Mouse (Mus musculus) limb, embryonic 11.5 days (tissue): ENCODE measurements around the gene Mphosph6. TPM values are rescaled to one million over a fixed set of nuclear protein-coding genes. Genes with fewer than 3 reads are reported as not detected.

ENCODE experiments used
- ATAC-seq: fragments of 200-750 bp; cut with Nextera tagmentation; 2 replicates; pipeline ENCODE4 v1.8.0; 2017; ENCODE audit warnings: low read depth; ENCODE audit not compliant: insufficient number of reproducible peaks, low FRiP score, low TSS enrichment
- DNase-seq: peaks from one replicate; pipeline ENCODE4 v3.0.0-alpha.2; 2015; ENCODE audit warnings: low spot score
- H3K27ac ChIP-seq: fragments of 300-500 bp; sonication (generic); replicated peaks from 2 replicates; pipeline ENCODE4 v1.5.1; 2014; ENCODE audit warnings: low read depth, mild to moderate bottlenecking, low read length
- H3K27me3 ChIP-seq: fragments of 300-500 bp; sonication (generic); 2 replicates; pipeline ENCODE4 v1.6.1; 2014; ENCODE audit warnings: mild to moderate bottlenecking, low read length, mixed read lengths; ENCODE audit not compliant: control insufficient read depth, insufficient read depth
- H3K36me3 ChIP-seq: fragments of 300-500 bp; sonication (generic); 2 replicates; pipeline ENCODE4 v1.6.1; 2014; ENCODE audit warnings: mild to moderate bottlenecking, low read length, moderate library complexity, mixed read lengths; ENCODE audit not compliant: control insufficient read depth, insufficient read depth
- H3K4me1 ChIP-seq: fragments of 300-500 bp; sonication (generic); 2 replicates; pipeline ENCODE4 v1.6.1; 2014; ENCODE audit warnings: low read length, mixed read lengths; ENCODE audit not compliant: control insufficient read depth, insufficient read depth
- H3K4me2 ChIP-seq: fragments of 300-500 bp; sonication (generic); 2 replicates; pipeline ENCODE4 v1.6.1; 2014; ENCODE audit warnings: low read depth, mild to moderate bottlenecking, moderate library complexity; ENCODE audit not compliant: severe bottlenecking
- H3K4me3 ChIP-seq: fragments of 300-500 bp; sonication (generic); 2 replicates; pipeline ENCODE4 v1.5.1; 2014; ENCODE audit warnings: low read depth, low read length
- H3K9ac ChIP-seq: fragments of 300-500 bp; sonication (generic); 2 replicates; pipeline ENCODE4 v1.6.1; 2014; ENCODE audit warnings: mild to moderate bottlenecking, low read length
- H3K9me3 ChIP-seq: fragments of 300-500 bp; sonication (generic); 2 replicates; pipeline ENCODE4 v1.6.1; 2016; ENCODE audit warnings: low read length; ENCODE audit not compliant: control insufficient read depth
- WGBS: fragments of 180-500 bp; shearing (Covaris S2); extraction: QIAGEN DNeasy Blood & Tissue Kit; methylation state at CpG from one replicate; pipeline ENCODE4 v1.1.7; 2014; 5-methylcytosine and 5-hydroxymethylcytosine counted together
- polyA plus RNA-seq: library from polyadenylated mRNA; unstranded; fragments of >200 nt; fragmentation: Nextera tagmentation; extraction: Ambion mirVana; gene quantifications from 2 replicates; pipeline ENCODE4 v1.2.1, GENCODE M21; 2014

Gene Mphosph6
- 66.3 and 67.5 TPM in 2 replicates for polyA plus RNA-seq

GRCm38 (mm10) chr8:117801443-117802298, at the start of gene Mphosph6:
Mphosph6 (minus strand) TSS chr8:117801943.
- DNase-seq (peak; percentile 98), ATAC-seq (peak; percentile 98)
- no peaks in the 10 kb centered on the region for H3K9me3 ChIP-seq
- H3K4me2 ChIP-seq, result peak within 1 kb of the TSS; percentile 62
- peak within 1 kb of the TSS; percentile 66 for H3K9ac ChIP-seq
- no peaks in the 10 kb centered on the region for H3K27me3 ChIP-seq
- peak within 1 kb of the TSS; percentile 48 for H3K4me3 ChIP-seq
- H3K27ac ChIP-seq, result peak within 1 kb of the TSS; percentile 44
- under 1% methylated on average over 65 of the region's 65 CpGs for WGBS
- peaks cover 5% of the 10 kb centered on the region; the same call in 1 of the 2 replicates for H3K36me3 ChIP-seq
- H3K4me1 ChIP-seq, result peaks cover 6% of the 10 kb centered on the region

DNA sequence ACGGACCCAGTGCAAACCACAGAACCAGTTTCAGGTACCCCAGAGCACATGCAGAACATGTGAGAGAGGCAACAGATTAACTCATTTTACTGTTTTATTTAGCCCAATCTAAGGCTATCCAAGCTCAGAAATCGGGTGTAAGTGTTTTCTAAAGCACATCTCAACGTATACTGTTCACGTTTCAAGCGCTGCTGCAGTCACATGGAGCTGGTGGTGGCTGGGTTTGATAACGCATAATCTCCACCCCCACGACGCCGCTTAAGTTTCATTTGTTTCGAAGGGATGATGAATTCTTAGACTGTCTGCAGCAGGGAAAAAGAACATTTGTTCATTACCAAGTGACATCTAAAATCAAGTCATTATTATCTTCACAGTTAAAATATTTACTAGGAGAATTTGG, 48.7 kb upstream of the Mphosph6 start:
- Histone ChIP-seq H3K4me3 (no peak overlapping the region), H3K4me1 (peaks cover 2% of the 10 kb centered on the region; the same call in 1 of the 2 replicates), H3K4me2 (no peak overlapping the region), H3K9ac (no peak overlapping the region), H3K36me3 (no peaks in the 10 kb centered on the region), H3K27ac (no peak overlapping the region), H3K9me3 (no peaks in the 10 kb centered on the region), H3K27me3 (no peaks in the 10 kb centered on the region)
- 81% methylated on average over 10 of the region's 10 CpGs for WGBS
- ATAC-seq, result no peak
- no peak for DNase-seq

GRCm38 (mm10) chr8:117847865-117848264, 46.1 kb upstream of the Mphosph6 start:
- Histone ChIP-seq H3K9ac (no peak overlapping the region), H3K4me2 (no peak overlapping the region), H3K4me1 (no peaks in the 10 kb centered on the region; the same call in 1 of the 2 replicates), H3K27me3 (no peaks in the 10 kb centered on the region), H3K4me3 (no peak overlapping the region), H3K27ac (no peak overlapping the region), H3K36me3 (no peaks in the 10 kb centered on the region), H3K9me3 (no peaks in the 10 kb centered on the region)
- ATAC-seq (no peak), DNase-seq (no peak)
- 89% methylated on average over 6 of the region's 6 CpGs for WGBS

DNA sequence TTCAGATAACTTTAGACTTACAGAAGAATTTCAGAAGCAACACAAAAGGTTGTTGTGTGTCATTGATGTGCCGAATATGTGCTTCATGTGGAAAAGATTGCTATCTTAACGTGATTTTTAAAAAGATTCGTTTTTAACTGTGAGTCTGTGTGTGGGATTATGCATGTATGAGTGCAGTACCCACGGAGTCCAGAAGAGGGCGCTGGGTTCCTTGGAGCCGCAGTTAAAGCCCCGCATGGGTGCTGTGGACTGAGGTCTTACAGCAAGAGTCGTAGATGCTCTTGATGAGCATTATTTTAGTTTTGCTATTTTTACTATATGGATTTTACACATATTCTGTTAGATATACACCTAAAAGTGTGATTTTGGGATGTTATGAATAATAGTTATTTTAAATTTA, 42.0 kb upstream of the Mphosph6 start:
- Histone ChIP-seq H3K36me3 (no peaks in the 10 kb centered on the region), H3K9me3 (no peaks in the 10 kb centered on the region), H3K4me2 (no peak overlapping the region), H3K9ac (no peak overlapping the region), H3K27me3 (no peaks in the 10 kb centered on the region), H3K27ac (no peak overlapping the region), H3K4me3 (no peak overlapping the region), H3K4me1 (no peaks in the 10 kb centered on the region)
- DNase-seq (no peak), ATAC-seq (no peak)
- 85% methylated on average over 8 of the region's 8 CpGs for WGBS

DNA sequence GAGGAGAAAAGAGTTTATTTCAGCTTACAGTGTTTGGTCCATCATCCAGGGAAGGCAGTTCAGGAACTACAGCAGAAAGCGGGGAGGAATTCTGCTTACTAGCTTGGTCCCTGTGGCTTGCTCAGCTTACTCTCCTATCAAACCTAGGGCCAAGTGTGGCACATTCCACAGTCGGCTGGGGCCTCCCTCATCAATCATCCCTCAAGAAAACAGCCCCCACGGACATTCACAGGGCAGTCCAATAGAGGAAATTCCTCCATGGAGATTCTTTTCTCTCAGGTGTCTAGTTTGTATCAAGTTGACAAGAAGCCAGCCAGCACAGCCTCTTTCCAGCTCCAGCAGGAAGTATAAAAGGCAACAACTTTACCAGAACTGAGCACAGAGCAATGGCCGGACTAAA, 11.8 kb upstream of the Mphosph6 start:
- peaks cover 3% of the 10 kb centered on the region; the same call in 1 of the 2 replicates for H3K4me1 ChIP-seq
- H3K36me3 ChIP-seq, result no peaks in the 10 kb centered on the region
- H3K4me2 ChIP-seq, result no peak overlapping the region
- ATAC-seq, result no peak
- H3K4me3 ChIP-seq, result no peak overlapping the region
- no peak overlapping the region for H3K27ac ChIP-seq
- H3K9me3 ChIP-seq, result no peaks in the 10 kb centered on the region
- 51% methylated on average over 4 of the region's 4 CpGs for WGBS
- no peak for DNase-seq
- no peak overlapping the region for H3K9ac ChIP-seq
- no peaks in the 10 kb centered on the region for H3K27me3 ChIP-seq

- Histone ChIP-seq H3K4me1 (peaks cover 3% of the 10 kb centered on the region; the same call in 1 of the 2 replicates), H3K36me3 (no peaks in the 10 kb centered on the region), H3K9ac (no peak overlapping the region), H3K4me3 (no peak overlapping the region), H3K27ac (no peak overlapping the region), H3K27me3 (no peaks in the 10 kb centered on the region), H3K9me3 (no peaks in the 10 kb centered on the region), H3K4me2 (no peak overlapping the region)
- 94% methylated on average over 2 of the region's 2 CpGs for WGBS
- DNase-seq (no peak), ATAC-seq (no peak)
Measured at GRCm38 (mm10) chr8:117810676-117811075, 8.9 kb upstream of the Mphosph6 start.

- no peak for DNase-seq
Measured at GRCm38 (mm10) chr8:117805419-117805818, 3.7 kb upstream of the Mphosph6 start.

GRCm38 (mm10) chr8:117802299-117802689, 551 bp upstream of the Mphosph6 start:
- DNase-seq (no peak), ATAC-seq (peak; percentile 53)
- peak overlapping the region; percentile 62 for H3K4me2 ChIP-seq
- no peak overlapping the region for H3K27ac ChIP-seq
- H3K9ac ChIP-seq, result no peak overlapping the region
- WGBS, result 3% methylated on average over 11 of the region's 11 CpGs
- no peaks in the 10 kb centered on the region for H3K27me3 ChIP-seq
- H3K36me3 ChIP-seq, result peaks cover 5% of the 10 kb centered on the region; the same call in 1 of the 2 replicates
- no peaks in the 10 kb centered on the region for H3K9me3 ChIP-seq
- peaks cover 6% of the 10 kb centered on the region for H3K4me1 ChIP-seq
- peak overlapping the region; percentile 48 for H3K4me3 ChIP-seq

More at GRCm38 (mm10) chr8:117805419-117805818, 3.7 kb upstream of the Mphosph6 start:
- Histone ChIP-seq H3K9ac (no peak overlapping the region), H3K4me1 (peaks cover 5% of the 10 kb centered on the region), H3K4me3 (no peak overlapping the region), H3K27ac (no peak overlapping the region), H3K36me3 (no peaks in the 10 kb centered on the region), H3K27me3 (no peaks in the 10 kb centered on the region), H3K4me2 (no peak overlapping the region), H3K9me3 (no peaks in the 10 kb centered on the region)
- no peak for ATAC-seq
- 71% methylated on average over 5 of the region's 5 CpGs for WGBS
